Mouse (Mus musculus): ENCODE results near the gene Defb7.

The Defb7 gene

GRCm38 (mm10) chr8:19494797-19495196, at the start of gene Defb7:
TSS of gene Defb7 (plus strand) at chr8:19495097.
- DNase-seq (ENCODE audit: low spot score in 2 of 2), result no peak

GRCm38 (mm10) chr8:19446378-19446777, 48.5 kb upstream of the Defb7 start:
- no peak for DNase-seq (ENCODE audit: low spot score in 2 of 2)

- DNase-seq (ENCODE audit: low spot score in 2 of 2), result no peak
Observed at GRCm38 (mm10) chr8:19461355-19461754, 33.5 kb upstream of the Defb7 start.

- DNase-seq (ENCODE audit: low spot score in 2 of 2), result no peak
Observed at GRCm38 (mm10) chr8:19469026-19469425, 25.9 kb upstream of the Defb7 start.

GRCm38 (mm10) chr8:19500524-19500923, 5.6 kb downstream of the Defb7 start:
- DNase-seq (ENCODE audit: low spot score in 2 of 2), result no peak

GRCm38 (mm10) chr8:19535195-19535829, 40.4 kb downstream of the Defb7 start:
- DNase-seq (ENCODE audit: low spot score in 2 of 2), result no peak

- DNase-seq (ENCODE audit: low spot score in 2 of 2), result no peak
Observed at GRCm38 (mm10) chr8:19540376-19540775, 45.5 kb downstream of the Defb7 start.

All from frontal cortex, postnatal 10 days (tissue).